Mouse (Mus musculus) neural tube, embryonic 14.5 days (tissue): ENCODE results near the gene Sox2. TPM values are rescaled to one million over a fixed set of nuclear protein-coding genes. Genes with fewer than 3 reads are reported as not detected.
A peak's percentile ranks its signal among the peaks of the same experiment; 100 is the strongest.

Source experiments
- ATAC-seq: fragments of 200-750 bp; cut with Nextera tagmentation; 2 replicates; pipeline ENCODE4 v1.8.0; 2017; ENCODE audit warnings: low read depth, mild to moderate bottlenecking, moderate TSS enrichment, moderate library complexity
- H3K27ac ChIP-seq: fragments of 300-500 bp; sonication (generic); 2 replicates; pipeline ENCODE4 v1.5.1; 2014; ENCODE audit warnings: low read depth, mild to moderate bottlenecking, control low read depth, low read length, moderate library complexity, mixed read lengths
- H3K27me3 ChIP-seq: fragments of 300-500 bp; sonication (generic); 2 replicates; pipeline ENCODE4 v1.6.1; 2014; ENCODE audit warnings: low read length; ENCODE audit not compliant: control insufficient read depth, insufficient read depth
- H3K36me3 ChIP-seq: fragments of 300-500 bp; sonication (generic); 2 replicates; pipeline ENCODE4 v1.6.1; 2014; ENCODE audit warnings: low read length, mixed read lengths; ENCODE audit not compliant: control insufficient read depth, insufficient read depth
- H3K4me1 ChIP-seq: fragments of 300-500 bp; sonication (generic); 2 replicates; pipeline ENCODE4 v1.6.1; 2014; ENCODE audit warnings: low read length; ENCODE audit not compliant: control insufficient read depth, insufficient read depth
- H3K4me2 ChIP-seq: fragments of 300-500 bp; sonication (generic); 2 replicates; pipeline ENCODE4 v1.6.1; 2014; ENCODE audit warnings: mild to moderate bottlenecking, low read depth, low read length, control low read depth
- H3K4me3 ChIP-seq: fragments of 300-500 bp; sonication (generic); 2 replicates; pipeline ENCODE4 v1.5.1; 2014; ENCODE audit warnings: low read depth, low read length, control low read depth, mixed read lengths
- H3K9ac ChIP-seq: fragments of 300-500 bp; sonication (generic); replicated peaks from 2 replicates; pipeline ENCODE4 v1.6.1; 2014; ENCODE audit warnings: low read depth, mild to moderate bottlenecking, control low read depth, low read length, mixed read lengths
- H3K9me3 ChIP-seq: fragments of 300-500 bp; sonication (generic); 2 replicates; pipeline ENCODE4 v1.6.1; 2016; ENCODE audit warnings: low read length; ENCODE audit not compliant: control insufficient read depth
- WGBS: fragments of 180-500 bp; shearing (Covaris S2); extraction: QIAGEN DNeasy Blood & Tissue Kit; methylation state at CpG from one replicate; pipeline ENCODE4 v1.1.7; 2014; 5-methylcytosine and 5-hydroxymethylcytosine counted together
- polyA plus RNA-seq: library from polyadenylated mRNA; unstranded; fragments of >200 nt; fragmentation: Nextera tagmentation; extraction: Ambion mirVana; gene quantifications from 2 replicates; pipeline ENCODE4 v1.2.1, GENCODE M21; 2014

The Sox2 gene
- polyA plus RNA-seq, 1 experiment from 2014 or later, result 12.2 TPM

DNA sequence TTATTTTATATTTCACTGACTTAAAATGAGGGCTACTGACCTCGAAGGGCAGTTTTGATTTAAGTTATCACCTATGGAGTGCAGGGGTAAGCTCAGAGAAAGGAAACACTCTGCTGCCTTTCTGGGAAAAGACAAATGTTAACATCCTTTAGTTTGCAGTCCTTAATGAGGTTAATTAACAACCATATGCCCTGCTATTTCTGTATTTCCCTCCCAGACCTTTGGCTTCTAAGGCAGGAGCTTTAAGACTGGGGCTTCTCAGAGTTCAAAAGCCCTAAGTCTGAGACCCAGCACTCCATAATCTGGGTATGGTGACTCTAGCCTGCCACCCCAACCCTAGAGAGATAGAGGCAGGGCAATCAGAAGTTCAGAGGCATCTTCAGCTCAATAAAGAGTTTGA is 19.5 kb upstream of the Sox2 start:
- H3K27ac ChIP-seq, result no peak overlapping the region
- H3K4me1 ChIP-seq, result no peaks in the 10 kb centered on the region
- no peaks in the 10 kb centered on the region for H3K27me3 ChIP-seq
- WGBS, result 78% methylated on average over 1 of the region's 1 CpGs
- no peak overlapping the region for H3K9ac ChIP-seq
- ATAC-seq, result no peak
- no peak overlapping the region for H3K4me2 ChIP-seq
- H3K36me3 ChIP-seq, result no peaks in the 10 kb centered on the region
- no peak overlapping the region for H3K4me3 ChIP-seq
- no peaks in the 10 kb centered on the region for H3K9me3 ChIP-seq

DNA sequence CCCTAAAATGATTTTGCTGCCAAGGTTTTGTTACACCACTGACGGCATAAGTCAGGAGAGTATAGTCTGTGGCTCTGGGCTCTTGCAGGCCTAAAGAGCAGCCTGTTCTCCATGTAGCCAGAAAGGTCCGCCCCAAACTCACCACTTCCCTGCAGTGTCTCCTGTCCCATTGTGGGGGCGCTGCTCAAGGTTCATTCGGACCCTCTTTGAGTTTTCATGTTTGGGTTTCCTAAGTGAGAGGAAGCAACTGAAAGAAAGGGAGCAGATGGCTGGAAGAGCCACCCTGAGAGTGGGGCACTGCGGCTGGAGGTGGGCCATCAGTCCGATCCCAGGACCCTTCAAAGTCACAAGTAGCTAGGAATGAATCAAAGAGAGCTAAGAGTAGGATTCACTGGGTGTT is 13.2 kb upstream of the Sox2 start:
- no peaks in the 10 kb centered on the region for H3K9me3 ChIP-seq
- ATAC-seq, result no peak
- no peak overlapping the region for H3K4me3 ChIP-seq
- H3K36me3 ChIP-seq, result no peaks in the 10 kb centered on the region
- H3K4me1 ChIP-seq, result peaks cover 8% of the 10 kb centered on the region; the same call in 1 of the 2 replicates
- 43% methylated on average over 6 of the region's 6 CpGs for WGBS
- H3K4me2 ChIP-seq, result no peak overlapping the region
- H3K27me3 ChIP-seq, result peaks cover 5% of the 10 kb centered on the region
- no peak overlapping the region for H3K27ac ChIP-seq
- H3K9ac ChIP-seq, result no peak overlapping the region

GRCm38 (mm10) chr3:34637481-34637880 is 12.7 kb upstream of the Sox2 start:
- no peak overlapping the region for H3K4me2 ChIP-seq
- no peak for ATAC-seq
- 13% methylated on average over 5 of the region's 5 CpGs for WGBS
- no peaks in the 10 kb centered on the region for H3K9me3 ChIP-seq
- H3K27ac ChIP-seq, result no peak overlapping the region
- peaks cover 5% of the 10 kb centered on the region for H3K27me3 ChIP-seq
- H3K9ac ChIP-seq, result no peak overlapping the region
- no peak overlapping the region for H3K4me3 ChIP-seq
- peaks cover 13% of the 10 kb centered on the region; the same call in 1 of the 2 replicates for H3K4me1 ChIP-seq
- no peaks in the 10 kb centered on the region for H3K36me3 ChIP-seq

- H3K9me3 ChIP-seq, result no peaks in the 10 kb centered on the region
- H3K27ac ChIP-seq, result 0 out of 2 replicates have a peak overlapping the region, but pooled peaks have one; percentile 16
- peak overlapping the region; percentile 41 for H3K4me2 ChIP-seq
- WGBS, result 9% methylated on average over 5 of the region's 5 CpGs
- H3K4me3 ChIP-seq, result peak overlapping the region; percentile 18
- H3K36me3 ChIP-seq, result no peaks in the 10 kb centered on the region
- H3K4me1 ChIP-seq, result peaks cover 16% of the 10 kb centered on the region; the same call in 1 of the 2 replicates
- ATAC-seq, result no peak
- H3K27me3 ChIP-seq, result peaks cover 5% of the 10 kb centered on the region
- 0 out of 2 replicates have a peak overlapping the region, but pooled peaks have one; percentile 4 for H3K9ac ChIP-seq
Observed at GRCm38 (mm10) chr3:34637926-34638325, 12.3 kb upstream of the Sox2 start.

- Histone ChIP-seq H3K9me3 (no peaks in the 10 kb centered on the region), H3K4me2 (peak overlapping the region; percentile 41), H3K27ac (peak overlapping the region; percentile 16; the same call in 1 of the 2 replicates), H3K27me3 (peaks cover 5% of the 10 kb centered on the region), H3K36me3 (no peaks in the 10 kb centered on the region), H3K4me3 (peak overlapping the region; percentile 18), H3K9ac (0 out of 2 replicates have a peak overlapping the region, but pooled peaks have one; percentile 4), H3K4me1 (peaks cover 16% of the 10 kb centered on the region; the same call in 1 of the 2 replicates)
- peak; percentile 7; the same call in 1 of the 2 replicates for ATAC-seq
- WGBS, result 4% methylated on average over 13 of the region's 13 CpGs
Observed at GRCm38 (mm10) chr3:34638344-34638743, 11.9 kb upstream of the Sox2 start.

DNA sequence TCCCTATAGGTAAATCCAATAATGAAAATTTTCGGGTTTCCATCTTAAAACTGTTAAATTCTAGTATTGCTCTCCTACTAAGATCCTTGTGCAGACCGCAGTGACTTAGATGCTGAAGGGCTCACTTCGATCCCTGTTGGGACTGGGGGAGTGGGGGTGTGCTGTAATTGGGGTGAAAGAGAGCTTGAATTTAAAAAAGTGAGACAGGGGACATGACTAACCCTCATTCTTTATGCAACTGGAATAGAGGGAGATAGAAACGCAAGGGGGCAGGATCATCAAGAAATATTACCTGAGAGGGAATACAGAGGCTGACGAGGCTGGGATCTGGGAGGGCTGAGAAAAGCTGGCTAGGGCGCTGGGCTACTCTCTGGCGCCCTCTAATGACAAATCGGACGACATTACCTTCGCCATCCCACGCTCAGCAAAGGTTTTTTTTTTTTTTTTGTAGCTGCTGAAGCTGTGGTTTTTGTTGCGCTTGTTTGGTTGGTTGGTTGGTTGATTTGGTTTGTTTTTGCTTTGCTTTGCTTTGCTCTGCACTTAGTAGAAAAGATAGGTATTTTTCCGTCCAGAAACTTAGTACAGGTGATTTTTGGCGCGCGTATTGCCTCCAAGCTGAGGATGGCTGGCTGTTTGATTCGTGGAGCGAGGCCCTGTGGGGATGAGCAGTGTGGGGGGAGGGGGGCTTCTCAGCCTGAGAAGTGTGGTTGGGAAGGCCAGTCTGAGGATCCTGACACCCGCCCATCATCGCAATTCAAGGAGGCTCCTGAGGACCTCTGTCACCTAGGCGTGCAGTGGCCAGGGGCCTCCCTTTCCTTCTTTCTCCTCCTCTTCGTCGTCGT is 11.0 kb upstream of the Sox2 start:
- no peaks in the 10 kb centered on the region for H3K9me3 ChIP-seq
- H3K4me3 ChIP-seq, result peak overlapping the region; percentile 16; the same call in 1 of the 2 replicates
- H3K4me2 ChIP-seq, result peak overlapping the region; percentile 52
- no peaks in the 10 kb centered on the region for H3K36me3 ChIP-seq
- peaks cover 16% of the 10 kb centered on the region; the same call in 1 of the 2 replicates for H3K4me1 ChIP-seq
- H3K27me3 ChIP-seq, result peaks cover 5% of the 10 kb centered on the region
- ATAC-seq, result peak; percentile 70
- WGBS, result 5% methylated on average over 24 of the region's 24 CpGs
- no peak overlapping the region for H3K9ac ChIP-seq
- no peak overlapping the region for H3K27ac ChIP-seq

- Histone ChIP-seq H3K4me1 (peaks cover 16% of the 10 kb centered on the region; the same call in 1 of the 2 replicates), H3K27me3 (peaks cover 5% of the 10 kb centered on the region), H3K9me3 (no peaks in the 10 kb centered on the region), H3K27ac (no peak overlapping the region), H3K4me2 (peak overlapping the region; percentile 52), H3K36me3 (no peaks in the 10 kb centered on the region), H3K9ac (no peak overlapping the region), H3K4me3 (peak overlapping the region; percentile 16; the same call in 1 of the 2 replicates)
- 4% methylated on average over 10 of the region's 10 CpGs for WGBS
- no peak for ATAC-seq
Observed at GRCm38 (mm10) chr3:34639873-34640270, 10.3 kb upstream of the Sox2 start.

DNA sequence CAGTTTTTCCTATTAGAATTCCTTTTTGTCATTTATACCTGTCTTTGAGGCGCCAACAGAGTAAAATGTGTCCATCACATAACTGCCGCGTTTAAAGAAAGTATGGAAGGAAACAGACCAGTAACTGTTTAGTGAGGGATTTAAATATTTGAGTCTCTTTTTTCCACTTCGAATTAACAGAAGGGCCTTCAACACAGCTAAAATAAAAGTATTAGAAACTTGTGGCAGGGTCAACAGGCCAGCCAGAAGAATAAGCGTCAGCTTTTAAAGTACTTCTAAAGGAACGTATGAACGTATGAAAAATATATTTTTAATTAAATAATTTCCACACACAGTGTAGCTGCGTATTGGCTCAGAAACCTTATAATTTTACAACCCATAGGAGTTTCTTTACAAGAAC is 9.9 kb upstream of the Sox2 start:
- no peak overlapping the region for H3K27ac ChIP-seq
- no peak for ATAC-seq
- no peak overlapping the region for H3K9ac ChIP-seq
- 8% methylated on average over 8 of the region's 8 CpGs for WGBS
- H3K4me3 ChIP-seq, result no peak overlapping the region; the same call in 1 of the 2 replicates
- H3K36me3 ChIP-seq, result no peaks in the 10 kb centered on the region
- H3K9me3 ChIP-seq, result no peaks in the 10 kb centered on the region
- peak overlapping the region; percentile 52 for H3K4me2 ChIP-seq
- H3K27me3 ChIP-seq, result peaks cover 5% of the 10 kb centered on the region
- H3K4me1 ChIP-seq, result peaks cover 16% of the 10 kb centered on the region; the same call in 1 of the 2 replicates
